Mouse (Mus musculus): ENCODE results near the gene 4930404H24Rik. TPM values are rescaled to one million over a fixed set of nuclear protein-coding genes. Genes with fewer than 3 reads are reported as not detected.
A peak's percentile ranks its signal among the peaks of the same experiment; 100 is the strongest.

4930404H24Rik gene
- polyA plus RNA-seq, 2 experiments from 2014 or later, result not detected

DNA sequence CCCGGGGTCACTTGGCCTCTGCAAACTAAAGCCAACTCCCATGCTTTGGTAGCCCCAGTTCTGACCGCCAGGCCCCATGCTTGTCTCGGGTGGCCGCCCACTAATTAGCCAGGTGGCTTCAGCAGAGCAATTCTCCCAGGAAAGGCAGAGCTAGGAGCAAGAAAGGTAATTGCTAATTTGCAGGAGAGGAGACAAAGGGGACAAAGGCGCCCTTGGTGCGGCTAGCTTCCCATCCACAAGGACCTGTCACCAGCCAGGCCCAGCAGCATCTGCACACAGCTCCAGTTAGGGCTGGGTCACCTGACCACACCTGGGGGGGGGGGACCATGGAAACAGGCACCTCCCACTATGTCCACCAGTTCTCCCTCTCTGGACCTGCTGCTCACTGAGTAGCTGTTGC, 19.0 kb downstream of the 4930404H24Rik start:
- ATAC-seq, result no peak

- no peak for ATAC-seq
Measured at GRCm38 (mm10) chr2:153512416-153513323, 20.1 kb downstream of the 4930404H24Rik start.

GRCm38 (mm10) chr2:153513983-153514382, 21.4 kb downstream of the 4930404H24Rik start:
- ATAC-seq, result no peak

DNA sequence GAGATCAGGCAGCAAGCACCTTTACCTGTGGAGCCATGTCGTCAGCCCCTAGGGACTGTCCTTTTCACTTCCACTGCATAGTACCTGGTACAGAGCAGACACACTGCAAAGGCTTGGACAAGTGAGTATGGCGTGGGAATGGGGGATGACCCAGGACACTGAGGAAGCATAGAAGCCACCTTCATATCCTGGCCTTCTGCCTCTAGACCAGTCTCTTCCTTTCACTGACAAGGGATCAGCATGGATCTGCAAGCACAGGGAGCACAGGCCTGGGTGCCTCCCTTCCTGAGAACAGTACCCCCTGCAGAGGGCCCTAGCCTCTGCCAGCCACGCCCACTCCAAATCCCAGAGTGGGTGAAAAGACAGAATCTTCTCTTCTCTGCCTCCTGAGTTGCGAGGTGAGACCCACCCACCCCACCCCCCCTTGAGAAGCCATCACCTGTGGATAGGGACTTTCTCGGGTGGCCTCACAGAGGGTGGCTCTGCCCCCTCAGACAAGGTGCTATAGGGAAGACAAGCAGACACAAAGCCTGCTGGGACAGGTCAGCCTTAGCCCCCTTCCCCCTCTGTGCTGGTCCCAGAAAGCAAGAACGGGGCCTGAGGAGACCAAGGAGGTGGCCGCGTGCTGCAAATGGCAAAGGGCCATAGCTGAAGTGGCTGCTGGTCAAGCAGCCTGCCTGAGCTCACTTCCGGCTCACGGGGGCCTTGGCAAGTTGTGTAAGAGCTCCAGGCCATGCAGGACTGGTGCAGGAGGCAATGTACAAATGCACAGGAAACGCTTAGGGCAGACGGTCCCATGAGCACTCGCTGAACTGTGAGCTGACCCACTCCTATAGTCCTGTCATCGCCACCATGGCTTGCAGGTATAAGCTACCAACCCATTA, 22.1 kb downstream of the 4930404H24Rik start:
- ATAC-seq, result no peak

DNA sequence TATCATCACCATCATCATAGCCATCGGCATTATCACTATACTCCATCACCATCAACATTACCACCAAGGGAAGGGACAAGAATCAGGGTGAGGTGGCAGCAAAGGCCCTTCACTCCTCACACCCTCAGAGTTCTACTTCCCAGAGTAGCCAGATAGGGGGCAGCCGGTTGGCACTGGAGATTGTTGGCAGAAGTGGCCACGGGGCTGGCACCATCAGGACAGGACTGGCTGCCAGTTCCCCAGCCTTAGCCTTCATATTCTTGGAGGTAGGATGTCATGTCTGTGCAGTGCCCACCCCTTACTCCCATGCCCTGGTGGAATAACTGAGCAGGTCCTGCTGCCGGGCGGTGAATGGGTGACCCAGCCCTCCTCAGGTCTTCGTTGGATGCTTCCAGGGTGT, 23.0 kb downstream of the 4930404H24Rik start:
- no peak for ATAC-seq

DNA sequence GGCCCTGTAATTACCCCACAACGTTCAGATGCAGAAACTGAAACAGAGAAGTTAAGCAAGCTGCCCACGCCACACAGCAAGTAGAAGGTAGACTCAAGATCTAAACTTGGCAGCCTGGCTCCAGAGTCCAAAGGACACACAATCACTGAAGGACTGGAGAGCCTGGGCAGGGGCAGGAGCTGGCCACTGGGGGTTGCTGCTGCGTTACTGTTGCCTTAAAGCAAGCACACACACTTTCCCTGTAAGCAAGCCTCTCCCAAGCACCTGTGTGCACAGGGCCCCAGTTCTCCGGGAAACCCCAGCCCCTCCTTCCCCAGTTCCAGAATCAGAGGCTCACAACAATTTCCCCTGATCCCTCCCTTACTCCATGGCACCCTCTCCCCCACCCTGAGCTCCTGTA, 24.4 kb downstream of the 4930404H24Rik start:
- no peak for ATAC-seq

- ATAC-seq, result no peak
Measured at GRCm38 (mm10) chr2:153520057-153520456, 27.5 kb downstream of the 4930404H24Rik start.

DNA sequence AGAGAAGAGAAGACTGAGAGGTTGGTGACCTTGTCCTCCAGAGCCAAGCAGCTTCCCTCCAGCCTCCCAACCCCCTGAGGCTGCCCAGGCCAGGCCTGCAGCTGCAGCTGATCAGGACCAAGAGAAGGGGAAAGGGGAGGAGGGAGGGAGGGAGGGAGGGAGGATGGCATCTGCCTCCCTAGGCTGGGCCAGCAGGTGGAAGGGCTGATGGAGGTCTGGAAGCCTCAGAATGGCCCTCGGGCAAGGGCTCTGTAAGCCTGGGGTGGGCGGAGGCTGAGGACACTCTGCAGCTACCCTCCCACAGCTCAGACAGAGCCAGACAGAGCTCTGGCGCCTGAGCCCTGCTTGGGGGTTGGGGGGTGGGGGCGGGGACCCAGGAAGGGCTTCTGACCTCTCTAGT, 29.7 kb downstream of the 4930404H24Rik start:
- ATAC-seq, result no peak

DNA sequence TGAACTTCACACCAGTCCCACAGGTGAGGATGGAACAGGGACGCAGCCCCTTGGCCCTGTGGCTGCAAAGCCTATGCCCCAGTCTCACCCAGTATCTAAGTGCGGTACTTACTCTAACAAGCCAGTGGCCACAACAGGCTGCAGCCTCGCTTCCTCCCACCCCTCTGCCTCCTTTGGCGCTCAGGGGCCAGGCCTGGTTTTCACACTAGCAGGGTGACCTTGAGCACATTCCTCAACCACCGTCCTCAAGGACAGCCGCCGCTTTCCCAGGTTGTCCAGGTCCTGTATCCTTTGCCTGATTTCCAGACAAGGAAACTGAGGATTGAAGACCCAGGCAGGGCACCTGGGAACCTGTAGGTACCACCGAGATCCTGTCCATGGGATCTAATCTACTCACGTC, 30.6 kb downstream of the 4930404H24Rik start:
- ATAC-seq, result no peak

- ATAC-seq, result no peak
Measured at GRCm38 (mm10) chr2:153523656-153524055, 31.1 kb downstream of the 4930404H24Rik start.

- ATAC-seq, result no peak
Measured at GRCm38 (mm10) chr2:153524727-153525126, 32.1 kb downstream of the 4930404H24Rik start.

GRCm38 (mm10) chr2:153525906-153526311, 33.3 kb downstream of the 4930404H24Rik start:
- ATAC-seq, result peak; percentile 92

DNA sequence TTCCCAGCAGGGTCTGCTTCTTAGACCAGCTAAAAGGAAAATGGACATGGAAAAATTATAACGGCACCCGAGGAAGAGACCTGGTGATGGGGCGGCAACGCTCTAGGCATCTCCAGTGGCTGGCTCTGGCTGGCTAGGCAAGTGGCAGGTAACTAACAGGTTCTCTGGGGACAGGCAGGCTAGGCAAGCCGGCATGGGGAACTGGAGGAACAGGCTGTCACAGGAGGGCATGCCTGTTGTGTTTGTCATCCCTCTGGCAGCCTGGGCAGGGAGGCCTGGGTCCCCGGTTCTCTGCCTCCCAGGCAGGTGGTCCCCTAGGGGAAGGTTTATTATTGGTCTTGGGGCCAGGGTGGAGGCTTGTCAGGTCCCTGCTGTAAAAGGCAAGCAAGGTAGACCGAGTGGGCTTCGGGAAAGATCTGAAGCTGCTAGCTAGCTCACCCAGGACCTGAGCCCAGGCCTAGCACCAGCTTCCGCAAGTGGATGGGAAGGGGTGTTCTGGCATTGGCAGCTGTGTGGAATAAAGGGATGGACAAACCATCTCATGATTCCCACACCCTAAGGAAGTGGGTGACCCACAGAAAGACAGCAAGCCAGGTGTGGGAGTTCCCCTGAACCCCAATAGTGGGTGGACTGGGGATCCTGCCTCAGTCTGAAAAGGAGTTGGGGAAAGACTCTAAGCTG, 34.4 kb downstream of the 4930404H24Rik start:
- no peak for ATAC-seq

- ATAC-seq, result no peak
Measured at GRCm38 (mm10) chr2:153527580-153528531, 35.3 kb downstream of the 4930404H24Rik start.

DNA sequence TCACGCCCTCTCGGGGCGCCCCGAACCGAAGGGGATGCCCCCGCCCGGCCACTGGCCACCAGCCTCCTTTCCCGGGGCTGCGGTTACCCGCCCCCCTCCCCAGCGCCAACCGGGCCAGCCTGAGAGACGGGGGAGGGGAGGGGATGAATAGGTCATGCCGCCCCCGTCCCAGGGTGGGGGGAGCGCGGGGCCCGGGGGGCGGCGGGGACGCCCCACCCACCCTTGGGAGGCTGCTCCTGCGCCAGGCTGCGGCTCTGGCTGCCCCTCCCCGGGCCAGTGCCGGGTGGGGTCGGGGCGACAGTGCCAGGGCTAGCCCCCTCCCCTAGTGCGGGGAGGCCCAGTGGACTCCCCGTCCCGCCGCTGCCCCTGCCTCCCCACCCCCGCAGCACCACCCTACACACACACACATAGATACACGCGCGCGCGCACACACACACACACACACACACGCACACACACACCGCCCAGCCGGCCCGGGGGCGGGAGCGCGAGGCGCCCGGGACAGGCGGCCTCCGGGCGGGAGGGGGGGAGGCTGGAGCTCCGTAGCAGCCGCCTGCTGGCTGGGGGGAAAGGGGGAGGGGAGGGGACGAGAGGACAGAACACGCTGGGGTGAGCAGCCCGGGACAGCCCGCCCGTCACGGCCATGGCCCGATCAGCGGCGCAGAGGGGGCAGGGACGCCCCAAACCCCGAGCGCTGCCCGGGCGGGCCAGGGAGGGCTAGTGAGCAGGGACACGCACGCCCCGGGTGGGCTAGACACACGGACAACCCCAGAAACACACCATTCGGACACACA, 36.2 kb downstream of the 4930404H24Rik start:
- ATAC-seq, result no peak

DNA sequence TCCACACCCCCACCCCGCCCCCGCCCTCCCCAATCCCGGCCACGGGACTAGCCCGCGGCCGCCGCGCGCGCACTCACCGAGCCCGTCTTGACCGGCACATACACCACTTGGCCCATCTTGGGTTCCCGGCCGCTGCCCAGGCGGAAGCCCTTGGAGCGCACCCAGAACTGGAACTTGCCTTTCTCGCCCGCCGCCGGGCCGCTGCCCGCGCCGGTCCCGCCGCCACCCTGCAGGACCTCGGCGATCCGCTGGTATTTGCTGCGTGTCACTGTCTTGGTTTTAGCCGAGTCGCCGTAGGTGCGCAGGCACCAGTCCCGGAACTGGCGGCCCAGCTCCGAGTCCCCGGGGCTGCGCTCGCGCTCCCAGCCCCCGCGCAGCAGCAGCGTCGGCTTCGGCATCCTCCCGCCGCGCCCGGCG, 36.8 kb downstream of the 4930404H24Rik start:
- no peak for ATAC-seq

DNA sequence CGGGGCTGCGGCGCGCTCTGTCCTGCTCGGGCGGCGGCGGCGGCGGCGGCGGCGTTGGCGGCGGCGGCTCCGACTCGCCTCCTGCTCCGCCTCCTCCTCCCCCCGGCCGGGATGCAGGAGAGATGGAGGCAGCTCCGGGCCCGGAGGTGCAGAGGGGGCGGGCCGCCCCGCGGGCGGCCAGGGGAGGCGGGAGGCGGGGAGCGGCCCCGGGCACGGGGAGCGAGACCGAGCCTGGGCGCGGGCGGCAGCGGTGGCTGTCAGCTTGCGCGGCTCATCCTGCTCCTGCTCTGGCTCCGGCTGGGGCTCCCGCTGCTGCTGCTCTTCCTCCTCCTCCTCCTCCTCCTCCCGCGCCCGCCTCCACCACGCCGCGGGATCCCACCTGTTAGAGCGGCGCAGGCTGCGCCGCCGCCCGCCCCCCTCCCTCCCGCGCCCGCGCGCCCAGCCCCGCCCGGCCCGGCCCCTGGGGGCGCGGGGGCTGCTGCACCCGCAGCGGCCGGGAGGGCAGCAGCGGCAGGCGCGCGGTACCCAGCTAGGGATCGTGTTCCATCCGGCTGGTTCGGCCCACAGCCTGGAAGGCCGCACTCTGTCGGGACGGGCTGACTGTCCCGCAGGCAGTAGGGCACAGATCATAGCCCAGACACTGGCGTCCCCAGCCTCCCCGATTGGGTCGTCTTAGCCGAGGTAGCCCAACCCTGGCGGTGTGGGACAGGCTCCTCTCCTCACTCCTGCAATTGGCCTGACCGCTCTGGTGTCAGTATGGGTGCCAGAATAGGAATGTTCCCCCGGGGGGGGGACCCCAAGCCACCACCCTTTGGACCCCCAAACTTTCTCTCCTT, 37.6 kb downstream of the 4930404H24Rik start, which contains the start of gene Nol4l:
Gene Nol4l (minus strand): TSS at position 41 of the 836 bp plus-strand sequence.
- ATAC-seq, result no peak

- no peak for ATAC-seq
Measured at GRCm38 (mm10) chr2:153530948-153531347, 38.4 kb downstream of the 4930404H24Rik start.

DNA sequence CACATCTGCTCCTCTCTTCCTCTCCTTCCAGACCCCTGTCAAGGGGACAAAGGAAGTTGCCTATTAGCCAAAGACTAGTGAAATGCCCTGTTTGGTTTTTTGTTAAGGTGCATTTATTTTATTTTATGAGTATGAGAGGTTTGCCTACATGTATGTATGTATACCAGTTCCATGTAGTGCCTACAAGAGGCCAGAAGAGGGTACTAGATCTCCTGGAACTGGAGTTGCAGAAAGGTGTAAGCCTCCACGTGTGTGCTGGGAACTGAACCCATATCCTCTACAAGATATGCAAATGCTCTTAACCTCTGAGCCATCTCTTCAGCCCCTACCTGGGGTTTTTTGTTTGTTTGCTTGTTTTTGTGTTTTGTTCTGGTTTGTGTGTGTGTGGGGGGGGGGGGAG, 41.4 kb downstream of the 4930404H24Rik start:
- ATAC-seq, result no peak

DNA sequence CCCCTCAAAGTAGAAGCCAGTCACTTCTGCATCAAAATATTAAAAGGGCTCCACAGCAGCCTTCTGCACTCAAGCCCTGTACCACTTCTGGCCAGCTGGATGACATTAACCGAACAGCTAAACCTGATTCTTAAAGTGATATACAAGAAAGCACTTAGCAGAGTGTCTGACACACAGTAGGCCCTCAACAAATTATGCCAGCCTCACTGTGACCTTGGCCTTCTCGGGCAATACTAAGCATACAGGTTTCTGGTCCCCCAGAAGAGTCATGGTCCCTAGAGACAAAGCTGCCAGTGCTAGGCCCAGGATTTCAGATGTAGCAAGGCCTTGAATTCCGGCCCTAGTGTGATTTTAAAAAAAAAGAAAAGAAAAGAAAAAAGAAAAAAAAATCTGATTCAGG, 46.3 kb downstream of the 4930404H24Rik start:
- no peak for ATAC-seq

Measured in activated CD4-positive, CD25-positive, alpha-beta regulatory T cell, adult 4 months (primary cell).